Mouse (Mus musculus): ENCODE data around the gene Cpvl. TPM values are rescaled to one million over a fixed set of nuclear protein-coding genes. Genes with fewer than 3 reads are reported as not detected.

Gene Cpvl
- total RNA-seq, 2 experiments from 2014 or later: not detected

DNA sequence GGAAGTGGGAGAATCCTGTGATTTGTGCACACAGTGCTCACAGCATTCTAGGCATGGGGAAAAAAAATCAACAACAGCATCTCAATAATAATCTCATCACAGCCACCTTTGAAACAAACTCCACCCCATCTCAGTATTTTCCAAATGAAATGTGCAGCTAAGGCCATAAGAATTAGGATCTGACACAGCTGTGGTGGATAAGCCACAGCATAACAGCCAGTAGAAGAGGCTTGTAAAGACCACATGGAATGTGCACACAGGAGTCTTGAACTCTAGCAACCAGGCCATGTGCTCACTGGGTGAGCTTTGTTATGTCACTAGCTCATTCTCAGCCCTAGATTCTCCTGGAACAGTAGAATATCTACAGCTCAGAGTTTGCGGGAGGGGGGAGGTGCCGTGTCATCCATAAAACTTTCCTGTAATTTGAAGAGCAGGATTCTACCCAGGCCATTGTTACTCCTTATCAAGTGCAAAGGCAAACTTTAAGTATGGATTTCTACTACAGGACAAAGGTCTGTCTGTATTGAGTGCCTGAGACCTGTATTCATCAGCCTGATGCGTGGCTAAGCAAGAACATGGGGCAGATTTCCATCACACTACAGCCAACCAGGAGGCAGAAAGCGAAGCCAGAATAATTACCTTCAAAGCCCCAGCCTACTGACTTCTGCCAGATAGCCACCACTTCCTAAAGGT is 73.6 kb downstream of the Cpvl start:
- intact Hi-C loops (cut with DNase I; ENCODE audit: low total_unique reads): no loop called here
- DNase-seq: no peak

GRCm38 (mm10) chr6:53904186-53904585 is 74.3 kb downstream of the Cpvl start:
- intact Hi-C loops (cut with DNase I; ENCODE audit: low total_unique reads): no loop called here
- DNase-seq: no peak

- no peak for DNase-seq
- intact Hi-C loops (cut with DNase I; ENCODE audit: low total_unique reads): no loop called here
Observed at GRCm38 (mm10) chr6:53901741-53902140, 76.7 kb downstream of the Cpvl start.

- no peak for DNase-seq
- intact Hi-C loops (cut with DNase I; ENCODE audit: low total_unique reads): no loop called here
Observed at GRCm38 (mm10) chr6:53897872-53898464, 80.5 kb downstream of the Cpvl start.

- DNase-seq: no peak
- intact Hi-C loops (cut with DNase I; ENCODE audit: low total_unique reads): no loop called here
Observed at GRCm38 (mm10) chr6:53897126-53897525, 81.3 kb downstream of the Cpvl start.

GRCm38 (mm10) chr6:53893731-53894130 is 84.7 kb downstream of the Cpvl start:
- DNase-seq: no peak
- intact Hi-C loops (cut with DNase I; ENCODE audit: low total_unique reads): no loop called here

- no peak for DNase-seq
- intact Hi-C loops (cut with DNase I; ENCODE audit: low total_unique reads): no loop called here
Observed at GRCm38 (mm10) chr6:53891109-53891508, 87.4 kb downstream of the Cpvl start.

DNA sequence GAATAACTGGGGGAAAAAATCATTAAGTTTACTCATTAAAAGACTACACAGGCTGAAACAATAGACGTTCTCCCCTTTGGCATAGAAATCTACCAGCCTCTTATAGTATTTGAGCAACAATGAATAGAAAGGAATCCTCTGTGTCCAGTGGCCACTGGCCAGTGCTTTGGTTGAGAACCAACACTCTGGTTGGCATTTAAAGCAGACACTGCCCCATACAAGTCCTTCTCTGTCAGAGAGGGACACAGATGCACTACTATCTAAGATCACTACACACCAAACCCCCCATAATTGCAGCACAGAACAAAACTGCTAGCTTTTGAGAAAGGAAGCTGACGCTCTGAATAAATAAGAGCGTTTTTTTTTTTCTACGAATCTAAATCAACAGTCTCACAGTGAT is 93.5 kb downstream of the Cpvl start:
- DNase-seq: no peak
- intact Hi-C loops (cut with DNase I; ENCODE audit: low total_unique reads): no loop called here

DNA sequence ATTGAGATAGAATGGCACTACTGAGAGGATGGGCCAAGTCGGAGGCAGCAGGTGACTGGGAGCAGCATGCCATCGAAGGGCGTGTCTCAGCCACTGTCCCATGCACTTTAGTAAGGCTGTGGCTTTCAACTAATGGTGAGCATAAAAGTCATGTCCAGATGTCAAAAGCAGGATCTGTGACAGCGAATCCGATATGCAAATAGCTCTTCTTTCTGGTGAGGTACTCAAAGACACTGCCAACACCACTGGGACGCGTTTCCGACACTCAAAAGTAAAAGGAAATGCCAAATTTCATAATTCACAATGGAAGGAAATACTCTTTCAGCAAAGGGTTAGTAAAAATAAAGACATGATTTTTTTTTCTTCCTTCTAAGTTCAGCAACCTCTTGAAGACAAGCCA is 94.0 kb downstream of the Cpvl start:
- no peak for DNase-seq
- intact Hi-C loops (cut with DNase I; ENCODE audit: low total_unique reads): no loop called here

DNA sequence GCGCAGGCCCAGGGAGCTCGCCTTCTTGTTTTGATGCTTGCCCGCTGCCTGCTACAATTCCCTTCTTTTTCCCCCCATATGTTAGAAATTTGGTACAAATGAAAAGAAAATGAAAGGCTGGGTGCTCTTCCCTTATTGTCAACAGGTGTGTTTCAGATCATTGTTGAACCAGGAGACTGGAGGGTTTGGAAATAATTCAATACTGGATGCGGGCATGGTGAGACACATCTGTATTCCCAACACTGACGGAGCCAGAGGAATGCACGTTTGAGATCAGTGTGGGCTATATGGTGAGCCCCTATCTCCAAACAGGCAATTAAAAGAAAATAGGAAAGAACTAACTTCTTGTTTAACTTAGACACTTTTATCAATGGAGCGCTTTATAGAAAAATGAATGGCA is 95.1 kb downstream of the Cpvl start:
- intact Hi-C loops (cut with DNase I; ENCODE audit: low total_unique reads): no loop called here
- no peak for DNase-seq

- DNase-seq: no peak
- intact Hi-C loops (cut with DNase I; ENCODE audit: low total_unique reads): no loop called here
Observed at GRCm38 (mm10) chr6:53881623-53882022, 96.8 kb downstream of the Cpvl start.

GRCm38 (mm10) chr6:53881235-53881606 is 97.2 kb downstream of the Cpvl start:
- intact Hi-C loops (cut with DNase I; ENCODE audit: low total_unique reads): no loop called here
- DNase-seq: no peak

GRCm38 (mm10) chr6:53880530-53881234 is 97.8 kb downstream of the Cpvl start:
- no peak for DNase-seq
- intact Hi-C loops (cut with DNase I; ENCODE audit: low total_unique reads): no loop called here

DNA sequence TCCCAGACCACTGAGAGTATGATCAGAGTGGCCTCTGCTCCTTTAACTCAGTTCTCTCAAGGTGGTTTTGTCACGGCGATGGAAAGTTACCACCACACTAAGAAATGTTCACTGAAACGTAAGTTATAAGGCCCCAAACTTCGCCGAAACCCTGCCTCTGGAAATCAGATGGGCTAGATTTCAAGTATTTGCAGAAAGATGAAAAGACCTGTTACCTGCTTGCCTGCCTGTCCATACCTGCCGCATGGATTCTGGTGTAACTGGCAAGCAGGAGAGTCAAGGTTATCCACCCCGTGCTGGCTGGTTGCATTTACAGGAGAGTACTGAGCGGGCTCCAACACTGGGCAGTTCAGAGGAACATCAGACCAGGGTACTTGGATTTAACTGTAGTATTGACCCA is 98.9 kb downstream of the Cpvl start:
- DNase-seq: no peak
- intact Hi-C loops (cut with DNase I; ENCODE audit: low total_unique reads): loop anchor here (10.0 kb wide), 1 partner anchor 75 kb away; no protein-coding TSS in a partner anchor

DNA sequence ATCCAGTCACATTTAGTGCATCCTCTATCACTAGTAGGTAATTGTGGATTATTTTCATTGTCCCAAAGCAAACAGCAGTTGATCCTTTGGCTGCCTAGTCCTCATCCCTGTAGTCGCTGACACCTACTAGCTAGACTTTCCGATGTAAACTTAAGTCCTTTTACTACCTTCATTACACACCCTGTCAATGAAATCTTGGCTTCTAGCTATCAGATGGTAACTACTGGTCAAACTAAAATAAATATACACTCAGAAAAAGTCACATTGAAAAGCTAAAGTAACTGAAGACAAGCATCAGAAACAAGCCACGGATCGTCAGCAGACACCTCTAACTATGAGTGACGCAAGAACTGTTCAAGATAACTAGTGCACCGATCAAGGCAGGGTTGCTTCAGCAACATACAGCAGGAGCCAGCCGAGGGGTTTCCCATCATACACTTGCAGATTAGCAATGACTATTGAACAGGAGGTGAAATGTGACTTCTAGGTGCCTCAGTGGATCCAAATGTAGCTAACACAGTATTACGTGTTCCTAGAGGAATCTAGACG is 103.5 kb downstream of the Cpvl start:
- intact Hi-C loops (cut with DNase I; ENCODE audit: low total_unique reads): loop anchor here (5.0 to 10.0 kb wide), 2 partner anchors 58 to 80 kb away; no protein-coding TSS in a partner anchor
- DNase-seq: no peak

- intact Hi-C loops (cut with DNase I; ENCODE audit: low total_unique reads): loop anchor here (5.0 to 10.0 kb wide), 2 partner anchors 55 to 83 kb away; no protein-coding TSS in a partner anchor
- no peak for DNase-seq
Observed at GRCm38 (mm10) chr6:53871903-53872302, 106.6 kb downstream of the Cpvl start.

- intact Hi-C loops (cut with DNase I; ENCODE audit: low total_unique reads): no loop called here
- no peak for DNase-seq
Observed at GRCm38 (mm10) chr6:53863011-53863410, 115.5 kb downstream of the Cpvl start.

GRCm38 (mm10) chr6:53859106-53859505 is 119.4 kb downstream of the Cpvl start:
- no peak for DNase-seq
- intact Hi-C loops (cut with DNase I; ENCODE audit: low total_unique reads): no loop called here

DNA sequence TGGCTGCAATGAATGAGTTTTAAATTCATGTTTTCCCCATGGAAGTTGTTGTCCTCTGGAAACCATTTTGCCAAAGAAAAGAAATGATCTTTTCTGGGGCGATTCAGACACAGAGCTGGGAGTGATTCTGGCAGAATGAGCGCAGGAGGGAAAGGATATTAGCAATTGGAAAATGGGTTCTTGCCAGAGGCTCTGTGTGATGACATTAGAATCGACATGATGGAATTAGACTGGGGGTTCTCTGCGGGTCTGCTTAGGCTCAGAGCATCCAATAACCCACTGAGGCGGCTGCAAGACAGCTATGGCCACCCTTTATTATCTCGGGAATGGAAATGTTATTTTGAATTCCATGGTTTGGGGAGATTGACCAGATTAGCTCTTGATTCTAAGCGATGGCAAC is 120.6 kb downstream of the Cpvl start:
- DNase-seq: no peak
- intact Hi-C loops (cut with DNase I; ENCODE audit: low total_unique reads): no loop called here

DNA sequence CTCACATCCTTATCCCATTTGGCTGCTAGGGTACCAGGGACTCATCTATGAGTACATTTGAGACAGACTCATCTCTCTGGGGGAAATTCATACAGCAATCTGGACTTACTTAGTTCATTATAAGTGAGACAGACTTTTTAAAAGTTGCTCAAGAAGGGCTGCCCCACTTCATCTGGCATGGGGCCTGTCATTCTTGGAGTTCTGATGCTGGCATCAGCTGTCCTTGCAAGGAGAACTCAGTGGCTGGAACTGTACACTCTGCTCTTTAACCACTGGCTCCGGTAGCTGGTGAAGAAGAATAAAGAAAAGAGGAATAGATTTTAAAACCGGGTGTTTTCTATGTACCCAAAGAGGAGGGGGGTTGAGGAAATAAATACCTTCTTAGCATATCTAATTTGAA is 121.7 kb downstream of the Cpvl start:
- intact Hi-C loops (cut with DNase I; ENCODE audit: low total_unique reads): no loop called here
- DNase-seq: peak; percentile 32
